Mouse (Mus musculus) layer of hippocampus, postnatal 10 days (tissue): Measurements from ENCODE around the gene Gm20538. TPM values are rescaled to one million over a fixed set of nuclear protein-coding genes. Genes with fewer than 3 reads are reported as not detected.

Source experiments
- DNase-seq, 2 experiments: peaks; one replicate each; pipeline ENCODE4 v3.0.0; 2021; ENCODE audit warnings: low spot score in 2 of 2
- total RNA-seq, 2 experiments: library from RNA; stranded (reverse); gene quantifications; 2 replicates each; pipeline ENCODE4 v1.2.3; 2021

Gm20538 gene
- total RNA-seq, 2 experiments from 2014 or later = not detected

- no peak for DNase-seq
Measured at GRCm38 (mm10) chr19:44535376-44535775, 17.3 kb downstream of the Gm20538 start.

- DNase-seq = no peak
Measured at GRCm38 (mm10) chr19:44530018-44530417, 22.6 kb downstream of the Gm20538 start.

- no peak for DNase-seq
Measured at GRCm38 (mm10) chr19:44525551-44526205, 27.0 kb downstream of the Gm20538 start.

GRCm38 (mm10) chr19:44519152-44519551 is 33.5 kb downstream of the Gm20538 start:
- DNase-seq = no peak

GRCm38 (mm10) chr19:44517996-44518768 is 34.4 kb downstream of the Gm20538 start:
- DNase-seq = no peak

- no peak for DNase-seq
Measured at GRCm38 (mm10) chr19:44515769-44516168, 36.9 kb downstream of the Gm20538 start.

GRCm38 (mm10) chr19:44514521-44515451 is 37.8 kb downstream of the Gm20538 start:
- no peak for DNase-seq

- DNase-seq = no peak
Measured at GRCm38 (mm10) chr19:44513921-44514482, 38.6 kb downstream of the Gm20538 start.

- DNase-seq = no peak
Measured at GRCm38 (mm10) chr19:44513054-44513833, 39.4 kb downstream of the Gm20538 start.

- no peak for DNase-seq
Measured at GRCm38 (mm10) chr19:44512601-44513000, 40.0 kb downstream of the Gm20538 start.

GRCm38 (mm10) chr19:44511451-44512231 is 41.0 kb downstream of the Gm20538 start:
- DNase-seq = peak; percentile 15 to 43

- no peak for DNase-seq
Measured at GRCm38 (mm10) chr19:44510534-44511175, 42.0 kb downstream of the Gm20538 start.

GRCm38 (mm10) chr19:44502741-44503140 is 49.9 kb downstream of the Gm20538 start:
- no peak for DNase-seq

- no peak for DNase-seq
Measured at GRCm38 (mm10) chr19:44501925-44502324, 50.7 kb downstream of the Gm20538 start.

- DNase-seq = no peak
Measured at GRCm38 (mm10) chr19:44500240-44500639, 52.4 kb downstream of the Gm20538 start.

GRCm38 (mm10) chr19:44498936-44499335 is 53.7 kb downstream of the Gm20538 start:
- DNase-seq = no peak

GRCm38 (mm10) chr19:44496941-44497340 is 55.7 kb downstream of the Gm20538 start:
- no peak for DNase-seq

GRCm38 (mm10) chr19:44496511-44496910 is 56.1 kb downstream of the Gm20538 start:
- no peak for DNase-seq
